Mouse (Mus musculus) kidney, postnatal 0 days (tissue): ENCODE results near the gene Rab24. TPM values are rescaled to one million over a fixed set of nuclear protein-coding genes. Genes with fewer than 3 reads are reported as not detected.

Experiments
- ATAC-seq: fragments of 200-750 bp; cut with Nextera tagmentation; replicated peaks from 2 replicates; pipeline ENCODE4 v1.8.0; 2017; ENCODE audit warnings: low read depth, moderate number of reproducible peaks, moderate TSS enrichment, moderate library complexity; ENCODE audit not compliant: low FRiP score
- DNase-seq: peaks from one replicate; pipeline ENCODE4 v3.0.0-alpha.2; 2016; ENCODE audit warnings: low spot score
- H3K27ac ChIP-seq: fragments of 300-500 bp; sonication (generic); 2 replicates; pipeline ENCODE4 v1.5.1; 2014; ENCODE audit warnings: mild to moderate bottlenecking
- H3K27me3 ChIP-seq: fragments of 300-500 bp; sonication (generic); 2 replicates; pipeline ENCODE4 v1.6.1; 2014; ENCODE audit warnings: low read length, mixed read lengths; ENCODE audit not compliant: insufficient read depth
- H3K36me3 ChIP-seq: fragments of 300-500 bp; sonication (generic); 2 replicates; pipeline ENCODE4 v1.6.1; 2014; ENCODE audit warnings: low read length, mixed read lengths; ENCODE audit not compliant: insufficient read depth
- H3K4me1 ChIP-seq: fragments of 300-500 bp; sonication (generic); replicated peaks from 2 replicates; pipeline ENCODE4 v1.6.1; 2014; ENCODE audit warnings: antibody characterized with exemption, low read length, mixed read lengths; ENCODE audit not compliant: insufficient read depth
- H3K4me2 ChIP-seq: fragments of 300-500 bp; sonication (generic); 2 replicates; pipeline ENCODE4 v1.6.1; 2014; ENCODE audit warnings: mild to moderate bottlenecking, low read length, moderate library complexity, mixed read lengths
- H3K4me3 ChIP-seq: fragments of 300-500 bp; sonication (generic); replicated peaks from 2 replicates; pipeline ENCODE4 v1.5.1; 2014; ENCODE audit warnings: low read depth, low read length
- H3K9ac ChIP-seq: fragments of 300-500 bp; sonication (generic); 2 replicates; pipeline ENCODE4 v1.6.1; 2014; ENCODE audit warnings: low read depth, low read length
- H3K9me3 ChIP-seq: fragments of 300-500 bp; sonication (generic); replicated peaks from 2 replicates; pipeline ENCODE4 v1.6.1; 2016; ENCODE audit warnings: low read length, inconsistent platforms, mixed read lengths
- CTCF ChIP-seq: IDR thresholded peaks from 2 replicates; pipeline ENCODE4 v1.5.1; 2016; ENCODE audit warnings: antibody characterized with exemption, low read depth, mild to moderate bottlenecking, moderate library complexity
- WGBS: fragments of 180-500 bp; shearing (Covaris S2); extraction: QIAGEN DNeasy Blood & Tissue Kit; methylation state at CpG from one replicate; pipeline ENCODE4 v1.1.7; 2014; 5-methylcytosine and 5-hydroxymethylcytosine counted together
- polyA plus RNA-seq: library from polyadenylated mRNA; unstranded; fragments of >200 nt; fragmentation: Nextera tagmentation; extraction: Ambion mirVana; gene quantifications from 2 replicates; pipeline ENCODE4 v1.2.1, GENCODE M21; 2015

Gene Rab24
- 84.8 and 93.1 TPM in 2 replicates for polyA plus RNA-seq

DNA sequence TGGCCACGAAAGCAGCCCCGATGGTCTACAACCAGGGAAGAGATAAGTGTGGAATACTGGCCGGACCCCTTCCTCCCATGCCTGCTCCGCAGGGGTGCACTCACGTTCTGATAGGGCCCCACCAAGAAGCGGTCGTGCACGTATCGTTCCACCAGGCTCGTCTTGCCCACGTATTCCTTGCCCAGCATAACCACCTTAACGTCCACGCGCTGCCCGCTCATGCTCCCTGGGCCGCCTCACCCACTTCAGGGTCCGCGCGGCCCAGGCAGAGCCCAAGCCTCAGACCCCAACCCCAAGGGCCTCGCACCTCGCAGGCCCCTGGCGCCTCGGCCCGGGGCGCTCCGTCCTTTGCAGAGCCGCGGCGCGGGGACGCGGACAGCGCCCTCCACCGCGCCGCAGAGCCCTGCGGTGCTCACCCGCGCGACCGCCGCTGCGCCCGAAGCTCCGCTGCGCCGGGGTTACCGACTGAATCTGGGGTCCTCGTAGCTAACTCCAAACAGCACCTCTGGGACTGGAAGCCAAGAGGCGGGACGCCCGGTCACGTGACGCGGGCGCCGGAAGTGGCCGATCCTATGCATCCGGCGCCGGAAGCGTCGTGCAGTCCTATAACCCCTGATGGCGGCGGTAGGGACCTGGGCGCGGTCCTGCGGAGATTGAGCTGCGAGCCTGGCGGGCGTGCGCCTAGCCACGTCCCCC is at the start of gene Rab24:
TSS of gene Rab24 (minus strand) at position 513 of the 696 bp plus-strand sequence.
- Histone ChIP-seq H3K4me2 (peak within 1 kb of the TSS; percentile 98), H3K4me3 (peak within 1 kb of the TSS; percentile 85), H3K9me3 (no peaks in the 10 kb centered on the region), H3K9ac (peak within 1 kb of the TSS; percentile 96), H3K36me3 (peaks cover 40% of the 10 kb centered on the region), H3K27ac (peak within 1 kb of the TSS; percentile 80), H3K27me3 (no peaks in the 10 kb centered on the region), H3K4me1 (peaks cover 14% of the 10 kb centered on the region; the same call in 1 of the 2 replicates)
- no peak for TF ChIP-seq CTCF
- ATAC-seq = peak; percentile 88
- peak; percentile 93 for DNase-seq
- WGBS = 0% methylated on average over 73 of the region's 73 CpGs

DNA sequence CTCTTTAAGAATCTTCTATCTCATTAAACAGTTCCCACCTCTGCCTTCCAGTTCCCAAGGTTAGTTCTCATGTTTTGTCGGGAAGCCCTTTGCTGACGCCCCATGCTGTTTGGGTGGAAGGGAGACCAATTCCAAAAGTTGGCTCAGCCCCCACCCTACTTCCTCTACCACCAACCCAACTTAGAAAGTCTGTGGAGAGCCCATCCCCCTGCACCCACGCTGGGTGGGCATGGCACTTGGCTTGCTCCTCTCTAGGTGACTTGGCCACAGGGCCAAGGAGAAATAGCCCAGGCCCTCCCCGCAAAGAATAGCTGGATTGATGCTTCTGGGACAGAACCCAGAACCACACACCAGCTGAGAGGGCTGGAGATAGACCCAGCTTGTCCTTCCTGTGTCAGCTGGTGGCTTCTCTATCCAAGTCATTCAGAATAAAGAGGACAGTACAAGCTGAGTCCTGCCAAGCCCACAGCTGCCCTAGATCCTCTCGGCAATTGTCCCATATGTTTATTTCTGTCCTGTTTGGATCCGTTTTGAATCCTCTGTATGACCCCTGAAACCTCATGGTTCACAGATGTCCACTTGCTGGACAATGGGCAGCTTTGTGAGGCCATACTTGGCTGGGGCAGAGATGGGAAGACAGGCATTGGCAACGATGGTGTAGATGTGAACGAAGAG is 49.4 kb upstream of the Rab24 start:
- Histone ChIP-seq H3K9me3 (no peaks in the 10 kb centered on the region), H3K36me3 (no peaks in the 10 kb centered on the region), H3K4me2 (no peak overlapping the region), H3K9ac (no peak overlapping the region), H3K27ac (no peak overlapping the region), H3K4me1 (no peaks in the 10 kb centered on the region), H3K4me3 (no peak overlapping the region), H3K27me3 (no peaks in the 10 kb centered on the region)
- 74% methylated on average over 8 of the region's 8 CpGs for WGBS
- TF ChIP-seq CTCF = no peak
- DNase-seq = no peak
- no peak for ATAC-seq

DNA sequence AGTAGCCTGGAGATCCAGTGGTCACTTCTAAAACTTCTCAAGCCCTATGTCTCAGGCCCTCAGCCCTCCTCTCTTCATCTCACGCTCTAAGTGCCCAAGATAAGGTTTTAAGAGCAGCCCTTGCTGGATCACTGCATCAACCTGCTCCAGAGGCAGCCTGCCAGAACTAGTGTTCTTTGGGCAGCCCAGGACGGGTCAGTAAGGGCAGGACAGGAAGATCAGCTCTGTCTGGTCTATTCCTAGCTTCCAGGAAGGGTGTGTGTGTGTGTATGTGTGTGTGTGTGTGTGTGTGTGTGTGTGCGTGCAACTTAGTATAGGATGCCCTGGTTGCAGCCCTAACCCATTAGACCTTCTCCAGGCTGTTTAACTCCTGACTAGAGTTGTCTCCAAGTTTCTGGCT is 48.5 kb upstream of the Rab24 start:
- WGBS = 55% methylated on average over 3 of the region's 3 CpGs

DNA sequence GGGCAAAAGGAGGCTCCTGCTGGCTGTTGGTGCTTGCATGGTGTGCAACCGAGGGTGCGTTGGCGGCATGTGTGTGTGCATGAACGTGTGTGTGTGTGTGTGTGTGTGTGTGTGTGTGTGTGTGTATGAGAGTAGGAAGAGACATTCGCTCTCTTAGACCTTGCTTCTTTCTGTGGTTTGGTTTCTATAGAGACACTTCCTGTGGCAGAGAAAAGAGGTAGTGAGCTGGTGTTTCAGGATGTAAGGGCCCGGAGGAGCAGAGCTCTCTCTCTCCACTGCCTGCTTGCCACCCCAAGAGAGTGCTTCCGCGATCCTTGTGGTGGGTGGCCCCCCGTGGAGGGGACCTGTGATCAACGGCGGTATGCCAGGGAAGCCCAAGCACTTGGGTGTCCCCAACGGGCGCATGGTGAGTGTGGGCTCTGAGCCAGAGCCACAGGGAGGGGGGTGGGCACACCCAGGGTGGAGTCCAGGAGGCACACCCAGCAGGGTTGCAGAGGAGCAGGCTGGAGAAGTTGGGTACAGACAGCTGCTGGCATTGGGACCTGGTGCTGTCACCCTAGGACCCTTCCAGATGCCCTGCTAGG is 47.9 kb upstream of the Rab24 start, which contains the start of gene Rgs14:
TSS of gene Rgs14 (plus strand) at position 202 of the 584 bp plus-strand sequence.
- Histone ChIP-seq H3K4me1 (no peaks in the 10 kb centered on the region), H3K27me3 (no peaks in the 10 kb centered on the region), H3K9ac (no peak within 1 kb of the TSS), H3K4me2 (peak within 1 kb of the TSS; percentile 32; the same call in 1 of the 2 replicates), H3K27ac (no peak within 1 kb of the TSS), H3K9me3 (no peaks in the 10 kb centered on the region), H3K4me3 (no peak within 1 kb of the TSS), H3K36me3 (no peaks in the 10 kb centered on the region)
- WGBS = 50% methylated on average over 13 of the region's 13 CpGs
- DNase-seq (peak; percentile 10), ATAC-seq (no peak)
- no peak for TF ChIP-seq CTCF

More for the DNA sequence above, 48.5 kb upstream of the Rab24 start:
- no peaks in the 10 kb centered on the region for H3K4me1 ChIP-seq
- no peak overlapping the region for H3K27ac ChIP-seq
- ATAC-seq = no peak
- no peak overlapping the region for H3K9ac ChIP-seq
- DNase-seq = no peak
- no peaks in the 10 kb centered on the region for H3K9me3 ChIP-seq
- peak overlapping the region; percentile 32; the same call in 1 of the 2 replicates for H3K4me2 ChIP-seq
- H3K4me3 ChIP-seq = no peak overlapping the region
- no peaks in the 10 kb centered on the region for H3K27me3 ChIP-seq
- H3K36me3 ChIP-seq = no peaks in the 10 kb centered on the region
- no peak for TF ChIP-seq CTCF

DNA sequence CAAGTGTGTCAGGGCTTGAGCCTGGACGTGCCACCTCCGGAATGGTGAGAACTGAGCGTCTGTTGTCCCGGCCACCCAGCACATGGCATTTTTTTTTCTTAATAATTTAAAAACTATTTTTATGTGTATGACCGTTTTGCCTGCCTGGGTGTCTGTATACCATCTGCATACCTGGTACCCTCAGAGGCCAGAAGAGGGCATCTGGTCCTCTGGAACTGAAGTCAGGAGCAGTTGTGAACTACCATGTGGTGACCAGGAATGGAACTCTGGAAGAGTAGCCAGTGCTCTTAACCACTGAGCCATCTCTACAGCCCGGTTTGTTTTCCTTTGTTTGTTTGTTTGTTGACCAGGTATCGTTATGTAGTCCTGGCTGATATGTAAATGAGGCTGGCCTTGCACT is 46.7 kb upstream of the Rab24 start:
- peak; percentile 32; the same call in 1 of the 2 replicates for TF ChIP-seq CTCF
- DNase-seq (no peak), ATAC-seq (no peak)
- no peaks in the 10 kb centered on the region for H3K36me3 ChIP-seq
- no peaks in the 10 kb centered on the region for H3K27me3 ChIP-seq
- no peak overlapping the region for H3K4me2 ChIP-seq
- no peaks in the 10 kb centered on the region for H3K4me1 ChIP-seq
- no peak overlapping the region for H3K4me3 ChIP-seq
- H3K9ac ChIP-seq = no peak overlapping the region
- no peak overlapping the region for H3K27ac ChIP-seq
- 76% methylated on average over 7 of the region's 7 CpGs for WGBS
- H3K9me3 ChIP-seq = no peaks in the 10 kb centered on the region

DNA sequence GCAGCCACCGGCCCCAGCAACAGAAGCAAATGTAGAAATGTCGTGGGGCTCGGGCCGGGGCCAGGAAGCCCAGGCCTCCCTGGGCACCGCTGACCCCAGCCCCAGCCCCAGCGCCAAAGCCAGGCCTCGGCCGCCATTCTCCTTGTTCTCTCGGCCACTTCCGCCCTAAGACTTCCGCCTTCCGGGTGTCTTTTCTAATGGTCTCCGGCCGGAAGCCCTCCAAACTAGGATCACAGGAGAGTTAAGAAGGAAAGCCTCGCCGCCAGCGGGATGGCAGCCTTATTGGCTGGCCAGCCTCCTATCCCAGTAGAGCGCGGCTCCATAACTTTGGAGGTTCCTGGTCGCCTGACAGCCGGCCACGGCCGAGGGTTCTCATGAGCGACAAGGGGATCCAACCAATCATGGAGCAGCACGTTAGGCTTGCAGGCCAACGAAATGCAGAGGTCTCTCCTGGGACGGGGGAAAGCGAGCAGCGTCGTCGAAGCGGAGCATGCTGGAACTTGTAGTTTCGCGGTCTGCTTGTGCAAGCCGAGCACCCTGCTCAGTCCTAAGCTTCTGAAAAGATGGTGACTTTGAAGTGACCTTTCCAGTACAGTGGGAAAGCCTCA is 40.8 kb upstream of the Rab24 start, which contains the start of gene Lman2:
TSS of gene Lman2 (minus strand) at position 331 of the 608 bp plus-strand sequence.
- ATAC-seq (peak; percentile 98), DNase-seq (peak; percentile 100)
- TF ChIP-seq CTCF = 0 out of 2 replicates have a peak, but pooled peaks have one; percentile 1
- Histone ChIP-seq H3K9ac (peak within 1 kb of the TSS; percentile 96), H3K27me3 (no peaks in the 10 kb centered on the region), H3K4me1 (peaks cover 10% of the 10 kb centered on the region; the same call in 1 of the 2 replicates), H3K4me2 (peak within 1 kb of the TSS; percentile 90), H3K4me3 (peak within 1 kb of the TSS; percentile 95), H3K9me3 (no peaks in the 10 kb centered on the region), H3K36me3 (peaks cover 19% of the 10 kb centered on the region; the same call in 1 of the 2 replicates), H3K27ac (peak within 1 kb of the TSS; percentile 96)
- under 1% methylated on average over 35 of the region's 35 CpGs for WGBS
